Mouse (Mus musculus): ENCODE data around the gene Shank2. TPM values are rescaled to one million over a fixed set of nuclear protein-coding genes. Genes with fewer than 3 reads are reported as not detected.

Gene Shank2
- total and polyA plus RNA-seq, 3 experiments: not detected

- Histone ChIP-seq H3K27me3 (replicated peaks) (peaks cover 12% of the 10 kb centered on the region), H3K36me3 (replicated peaks in 1 of 2; ENCODE audit: control insufficient read depth in 1 of 2, insufficient read depth in 1 of 2, low read length in 1 of 2) (no peaks in the 10 kb centered on the region), H3K4me2 (ENCODE audit: insufficient read depth, low read depth, poor library complexity, severe bottlenecking) (no peak overlapping the region), H3K4me3 (replicated peaks in 1 of 3; ENCODE audit: low read depth in 2 of 3, low read length in 2 of 3, poor library complexity in 1 of 3) (no peak overlapping the region), H3K9ac (ENCODE audit: insufficient read depth, low read depth) (no peak overlapping the region), H3K27ac (ENCODE audit: insufficient read depth, low read depth) (no peak overlapping the region), H3K79me2 (replicated peaks; ENCODE audit: control insufficient read depth, extremely low read depth, insufficient read depth, poor library complexity, severe bottlenecking) (no peaks in the 10 kb centered on the region), H3K9me3 (replicated peaks; ENCODE audit: low read length) (peaks cover 18% of the 10 kb centered on the region), H3K4me1 (ENCODE audit: control insufficient read depth in 1 of 2, insufficient read depth in 2 of 2) (no peaks in the 10 kb centered on the region)
- in situ Hi-C loops (cut with MboI; ENCODE audit: low pct_ligation_motif_present, low pct_unique_long_range_greater_than_20kb, low sequenced_read_pairs) (loop anchor here (25.0 kb wide), 1 partner anchor 355 kb away; no protein-coding TSS in a partner anchor), dilution Hi-C loops (cut with MboI; ENCODE audit: extremely low pct_ligation_motif_present, extremely low pct_unique_long_range_greater_than_20kb, low sequenced_read_pairs) (no loop called here)
- no peak for DNase-seq (ENCODE audit: extremely low read depth)
- no peak for TF ChIP-seq EP300 (IDR thresholded peaks at IDR 0.05; ENCODE audit: low read length)
- TF ChIP-seq JUND (conservative IDR thresholded peaks at IDR 0.05; ENCODE audit: low read depth, low read length): no peak
- TF ChIP-seq RCOR1 (conservative IDR thresholded peaks at IDR 0.05; ENCODE audit: low read depth, low read length): no peak
- TF ChIP-seq ELF1 (IDR thresholded peaks at IDR 0.05; ENCODE audit: low read depth, low read length): no peak
Measured at GRCm38 (mm10) chr7:144081963-144082362, 80.2 kb downstream of the Shank2 start.

GRCm38 (mm10) chr7:144087277-144087676 lies 85.5 kb downstream of the Shank2 start:
- DNase-seq (ENCODE audit: extremely low read depth): no peak
- dilution Hi-C loops (cut with MboI; ENCODE audit: extremely low pct_ligation_motif_present, extremely low pct_unique_long_range_greater_than_20kb, low sequenced_read_pairs): no loop called here

GRCm38 (mm10) chr7:144094132-144094531 lies 92.4 kb downstream of the Shank2 start:
- no peak overlapping the region for H3K4me3 ChIP-seq (replicated peaks in 1 of 3; ENCODE audit: low read depth in 2 of 3, low read length in 2 of 3, poor library complexity in 1 of 3)
- H3K27ac ChIP-seq (ENCODE audit: insufficient read depth, low read depth): no peak overlapping the region
- peaks cover 71% of the 10 kb centered on the region for H3K27me3 ChIP-seq (replicated peaks)
- H3K9ac ChIP-seq (ENCODE audit: insufficient read depth, low read depth): no peak overlapping the region
- dilution Hi-C loops (cut with MboI; ENCODE audit: extremely low pct_ligation_motif_present, extremely low pct_unique_long_range_greater_than_20kb, low sequenced_read_pairs) (no loop called here), in situ Hi-C loops (cut with MboI; ENCODE audit: low pct_ligation_motif_present, low pct_unique_long_range_greater_than_20kb, low sequenced_read_pairs) (loop anchor here (25.0 kb wide), 1 partner anchor 343 kb away; no protein-coding TSS in a partner anchor)
- no peak for TF ChIP-seq USF1 (IDR thresholded peaks at IDR 0.05; ENCODE audit: low read depth, low read length)
- no peak for TF ChIP-seq RAD21 (IDR thresholded peaks at IDR 0.05; ENCODE audit: low read depth, low read length)
- TF ChIP-seq E2F4 (IDR thresholded peaks at IDR 0.05; ENCODE audit: insufficient replicate concordance, low read depth, low read length): no peak
- no peak for TF ChIP-seq JUN (IDR thresholded peaks at IDR 0.05; ENCODE audit: insufficient read depth, low read depth, low read length)
- TF ChIP-seq NRF1 (IDR thresholded peaks at IDR 0.05; ENCODE audit: low read depth, low read length): no peak
- TF ChIP-seq TBP (conservative IDR thresholded peaks at IDR 0.05; ENCODE audit: low read depth, low read length): no peak
- TF ChIP-seq SIN3A (IDR thresholded peaks at IDR 0.05; ENCODE audit: low read length): no peak
- TF ChIP-seq ZC3H11A (IDR thresholded peaks at IDR 0.05; ENCODE audit: low read depth, low read length): no peak
- DNase-seq (ENCODE audit: extremely low read depth): no peak
- no peaks in the 10 kb centered on the region for H3K9me3 ChIP-seq (replicated peaks; ENCODE audit: low read length)
- H3K36me3 ChIP-seq (replicated peaks in 1 of 2; ENCODE audit: control insufficient read depth in 1 of 2, insufficient read depth in 1 of 2, low read length in 1 of 2): no peaks in the 10 kb centered on the region
- no peaks in the 10 kb centered on the region for H3K79me2 ChIP-seq (replicated peaks; ENCODE audit: control insufficient read depth, extremely low read depth, insufficient read depth, poor library complexity, severe bottlenecking)
- H3K4me1 ChIP-seq (ENCODE audit: control insufficient read depth in 1 of 2, insufficient read depth in 2 of 2): no peaks in the 10 kb centered on the region; a peak in 1 of 4 replicates
- no peak overlapping the region for H3K4me2 ChIP-seq (ENCODE audit: insufficient read depth, low read depth, poor library complexity, severe bottlenecking)

More at GRCm38 (mm10) chr7:144087277-144087676, 85.5 kb downstream of the Shank2 start:
- Histone ChIP-seq H3K9me3 (replicated peaks; ENCODE audit: low read length) (peaks cover 4% of the 10 kb centered on the region), H3K27me3 (replicated peaks) (peaks cover 50% of the 10 kb centered on the region), H3K27ac (ENCODE audit: insufficient read depth, low read depth) (no peak overlapping the region), H3K9ac (ENCODE audit: insufficient read depth, low read depth) (no peak overlapping the region), H3K79me2 (replicated peaks; ENCODE audit: control insufficient read depth, extremely low read depth, insufficient read depth, poor library complexity, severe bottlenecking) (no peaks in the 10 kb centered on the region), H3K4me2 (ENCODE audit: insufficient read depth, low read depth, poor library complexity, severe bottlenecking) (no peak overlapping the region), H3K36me3 (replicated peaks in 1 of 2; ENCODE audit: control insufficient read depth in 1 of 2, insufficient read depth in 1 of 2, low read length in 1 of 2) (no peaks in the 10 kb centered on the region), H3K4me3 (replicated peaks in 1 of 3; ENCODE audit: low read depth in 2 of 3, low read length in 2 of 3, poor library complexity in 1 of 3) (no peak overlapping the region), H3K4me1 (ENCODE audit: control insufficient read depth in 1 of 2, insufficient read depth in 2 of 2) (no peaks in the 10 kb centered on the region)
- TF ChIP-seq CTCF (conservative IDR thresholded peaks at IDR 0.05 in 1 of 2, IDR thresholded peaks at IDR 0.05 in 1 of 2; ENCODE audit: low read depth in 2 of 2, low read length in 2 of 2): no peak
- TF ChIP-seq MAFK (IDR thresholded peaks at IDR 0.05; ENCODE audit: insufficient replicate concordance, low read length): no peak
- TF ChIP-seq ZKSCAN1 (IDR thresholded peaks at IDR 0.05; ENCODE audit: borderline replicate concordance, low read depth, low read length): no peak
- no peak for TF ChIP-seq CHD2 (IDR thresholded peaks at IDR 0.05; ENCODE audit: low read length)
- no peak for TF ChIP-seq BHLHE40 (IDR thresholded peaks at IDR 0.05; ENCODE audit: low read depth, low read length)
- TF ChIP-seq MYC (IDR thresholded peaks at IDR 0.05; ENCODE audit: low read depth, low read length): no peak
- TF ChIP-seq ELF1 (IDR thresholded peaks at IDR 0.05; ENCODE audit: low read depth, low read length): no peak
- no peak for TF ChIP-seq ZNF384 (IDR thresholded peaks at IDR 0.05; ENCODE audit: low read depth, low read length)
- TF ChIP-seq JUND (conservative IDR thresholded peaks at IDR 0.05; ENCODE audit: low read depth, low read length): no peak
- TF ChIP-seq POLR2A (IDR thresholded peaks at IDR 0.05; ENCODE audit: low read depth, low read length): no peak
- TF ChIP-seq UBTF (IDR thresholded peaks at IDR 0.05; ENCODE audit: low read depth, low read length): no peak
- TF ChIP-seq MEF2A (IDR thresholded peaks at IDR 0.05; ENCODE audit: borderline replicate concordance, low read depth, low read length): no peak
- TF ChIP-seq KAT2A (IDR thresholded peaks at IDR 0.05; ENCODE audit: insufficient replicate concordance, low read length): no peak
- no peak for TF ChIP-seq E2F4 (IDR thresholded peaks at IDR 0.05; ENCODE audit: insufficient replicate concordance, low read depth, low read length)
- no peak for TF ChIP-seq USF1 (IDR thresholded peaks at IDR 0.05; ENCODE audit: low read depth, low read length)
- TF ChIP-seq RCOR1 (conservative IDR thresholded peaks at IDR 0.05; ENCODE audit: low read depth, low read length): no peak
- TF ChIP-seq NRF1 (IDR thresholded peaks at IDR 0.05; ENCODE audit: low read depth, low read length): no peak
- no peak for TF ChIP-seq HCFC1 (IDR thresholded peaks at IDR 0.05; ENCODE audit: low read depth, low read length)
- TF ChIP-seq SIN3A (IDR thresholded peaks at IDR 0.05; ENCODE audit: low read length): no peak
- in situ Hi-C loops (cut with MboI; ENCODE audit: low pct_ligation_motif_present, low pct_unique_long_range_greater_than_20kb, low sequenced_read_pairs): loop anchor here (25.0 kb wide), 1 partner anchor 350 kb away; no protein-coding TSS in a partner anchor
